Mouse (Mus musculus): ENCODE results near the gene Chrm1. TPM values are rescaled to one million over a fixed set of nuclear protein-coding genes. Genes with fewer than 3 reads are reported as not detected.

Gene Chrm1
- not detected for total RNA-seq (2023)

GRCm38 (mm10) chr19:8663360-8663839 is at the start of gene Chrm1:
Gene Chrm1, plus strand, starts transcription at chr19:8663789.

GRCm38 (mm10) chr19:8617904-8618303 is 45.7 kb upstream of the Chrm1 start, which contains the start of gene Slc22a6:
Gene Slc22a6, plus strand, starts transcription at chr19:8618039.

GRCm38 (mm10) chr19:8722907-8723573 is 59.5 kb downstream of the Chrm1 start, which contains the start of gene Slc3a2:
Gene Slc3a2, minus strand, starts transcription at chr19:8723369.

Other genes starting within 250 kb of the Chrm1 start
- not detected for gene Slc22a8, start 72.5 kb upstream of the Chrm1 start, total RNA-seq (2023)
- not detected for gene Slc22a6, start 45.8 kb upstream of the Chrm1 start, total RNA-seq (2023)
- gene Slc3a2, start 59.6 kb downstream of the Chrm1 start, total RNA-seq (2023), result 100 to 1,000 TPM; 198 to 224 TPM
- 10 to 100 TPM; 41.0 to 42.9 TPM for gene Wdr74, start 72.0 kb downstream of the Chrm1 start, total RNA-seq (2023)
- 1 to 10 TPM in 1 of 2 experiments, not detected in 1; 1.8 TPM for gene 1700092M07Rik, start 76.9 kb downstream of the Chrm1 start, total RNA-seq (2023)
- gene Stx5a, start 77.6 kb downstream of the Chrm1 start, total RNA-seq (2023), result 100 to 1,000 TPM; 158 to 163 TPM
- 100 to 1,000 TPM; 220 to 231 TPM for gene Nxf1, start 93.3 kb downstream of the Chrm1 start, total RNA-seq (2023)
- gene Tmem223, start 107.2 kb downstream of the Chrm1 start, total RNA-seq (2023), result 10 to 100 TPM; 30.2 to 33.8 TPM
- gene Tmem179b, start 110.7 kb downstream of the Chrm1 start, total RNA-seq (2023), result 100 to 1,000 TPM; 114 to 120 TPM
- gene Taf6l, start 122.6 kb downstream of the Chrm1 start, total RNA-seq (2023), result 10 to 100 TPM; 11.3 to 13.8 TPM
- 10 to 100 TPM; 57.5 to 68.0 TPM for gene Polr2g, start 134.8 kb downstream of the Chrm1 start, total RNA-seq (2023)
- gene Zbtb3, start 138.8 kb downstream of the Chrm1 start, total RNA-seq (2023), result 1 to 10 TPM; 2.1 to 3.1 TPM
- gene Ttc9c, start 155.5 kb downstream of the Chrm1 start, total RNA-seq (2023), result 10 to 100 TPM; 31.1 to 35.2 TPM
- 100 to 1,000 TPM; 107 to 124 TPM for gene Hnrnpul2, start 156.2 kb downstream of the Chrm1 start, total RNA-seq (2023)
- 10 to 100 TPM; 21.6 to 27.8 TPM for gene AC129217.1, start 166.0 kb downstream of the Chrm1 start, total RNA-seq (2023)
- 100 to 1,000 TPM in 1 of 2 experiments, 10 to 100 TPM in 1; 97.1 to 109 TPM for gene Bscl2, start 173.7 kb downstream of the Chrm1 start, total RNA-seq (2023)
- gene Gng3, start 175.4 kb downstream of the Chrm1 start, total RNA-seq (2023), result not detected
- gene Lrrn4cl, start 187.0 kb downstream of the Chrm1 start, total RNA-seq (2023), result under 1 TPM; 0.27 to 0.55 TPM
- 100 to 1,000 TPM; 107 to 138 TPM for gene Ubxn1, start 207.7 kb downstream of the Chrm1 start, total RNA-seq (2023)
- gene Uqcc3, start 217.1 kb downstream of the Chrm1 start, total RNA-seq (2023), result 10 to 100 TPM; 19.3 to 24.4 TPM
- 10 to 100 TPM; 11.6 to 16.5 TPM for gene Lbhd1, start 219.9 kb downstream of the Chrm1 start, total RNA-seq (2023)
- not detected for gene Gm49403, start 220.1 kb downstream of the Chrm1 start, total RNA-seq (2023)
- gene 1810009A15Rik, start 225.1 kb downstream of the Chrm1 start, total RNA-seq (2023), result 10 to 100 TPM; 32.3 to 36.4 TPM
- 1 to 10 TPM in 1 of 2 experiments, not detected in 1; 6.1 TPM for gene Gm49416, start 225.1 kb downstream of the Chrm1 start, total RNA-seq (2023)
- gene Ints5, start 229.2 kb downstream of the Chrm1 start, total RNA-seq (2023), result 10 to 100 TPM; 13.1 to 16.0 TPM
- 100 to 1,000 TPM; 114 to 122 TPM for gene Ganab, start 234.3 kb downstream of the Chrm1 start, total RNA-seq (2023)

Measured in monocyte, adult 59 days (primary cell).